Mouse (Mus musculus): Measurements from ENCODE around the gene Impdh1.
"Not testable (repeated sequence)": the region's sequence is repeated elsewhere in the genome, so short reads cannot be mapped to it uniquely, and the experiment has no call there.

The Impdh1 gene

DNA sequence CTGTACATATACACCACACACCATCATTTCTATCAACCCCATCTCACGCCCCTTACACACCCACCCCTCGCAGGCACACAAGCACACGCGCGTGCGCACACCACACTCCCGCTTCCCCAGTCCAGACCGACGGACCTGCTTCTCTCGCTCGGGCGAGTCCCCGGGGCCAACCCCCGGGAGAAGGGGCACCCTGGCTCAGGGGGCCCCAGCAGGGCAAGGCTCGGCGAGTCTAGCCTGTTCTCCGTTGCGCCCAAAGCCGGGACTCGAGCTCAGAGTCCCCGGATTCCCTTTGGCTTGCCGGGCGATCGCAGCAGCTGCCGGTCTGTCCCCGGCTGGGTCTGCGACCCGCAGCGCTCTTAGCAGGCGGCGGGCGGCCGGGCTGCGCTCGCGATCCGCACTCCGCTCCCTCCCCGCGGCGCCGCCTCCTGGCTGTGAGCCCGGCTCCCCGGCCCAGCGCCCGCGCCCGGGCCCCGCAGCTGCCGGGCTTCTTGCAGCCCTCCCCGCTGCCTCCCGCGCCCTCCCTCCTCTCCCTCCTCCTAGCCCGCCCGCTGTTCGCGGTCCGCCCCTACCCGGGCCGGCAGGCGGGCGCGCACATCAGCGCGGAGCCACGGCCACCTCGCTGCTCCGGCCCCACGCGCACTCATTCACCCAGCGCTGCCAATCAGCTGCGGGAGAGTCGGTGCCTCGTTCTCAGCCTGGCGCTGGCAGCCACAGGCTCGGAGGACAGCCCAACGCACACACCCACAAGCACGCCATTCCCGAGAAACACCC, 37.1 kb downstream of the Impdh1 start, which contains the start of gene Prrt4:
Prrt4 (minus strand) TSS at position 697 of the 771 bp plus-strand sequence.
- peak; percentile 44 for DNase-seq (ENCODE audit: low spot score)

DNA sequence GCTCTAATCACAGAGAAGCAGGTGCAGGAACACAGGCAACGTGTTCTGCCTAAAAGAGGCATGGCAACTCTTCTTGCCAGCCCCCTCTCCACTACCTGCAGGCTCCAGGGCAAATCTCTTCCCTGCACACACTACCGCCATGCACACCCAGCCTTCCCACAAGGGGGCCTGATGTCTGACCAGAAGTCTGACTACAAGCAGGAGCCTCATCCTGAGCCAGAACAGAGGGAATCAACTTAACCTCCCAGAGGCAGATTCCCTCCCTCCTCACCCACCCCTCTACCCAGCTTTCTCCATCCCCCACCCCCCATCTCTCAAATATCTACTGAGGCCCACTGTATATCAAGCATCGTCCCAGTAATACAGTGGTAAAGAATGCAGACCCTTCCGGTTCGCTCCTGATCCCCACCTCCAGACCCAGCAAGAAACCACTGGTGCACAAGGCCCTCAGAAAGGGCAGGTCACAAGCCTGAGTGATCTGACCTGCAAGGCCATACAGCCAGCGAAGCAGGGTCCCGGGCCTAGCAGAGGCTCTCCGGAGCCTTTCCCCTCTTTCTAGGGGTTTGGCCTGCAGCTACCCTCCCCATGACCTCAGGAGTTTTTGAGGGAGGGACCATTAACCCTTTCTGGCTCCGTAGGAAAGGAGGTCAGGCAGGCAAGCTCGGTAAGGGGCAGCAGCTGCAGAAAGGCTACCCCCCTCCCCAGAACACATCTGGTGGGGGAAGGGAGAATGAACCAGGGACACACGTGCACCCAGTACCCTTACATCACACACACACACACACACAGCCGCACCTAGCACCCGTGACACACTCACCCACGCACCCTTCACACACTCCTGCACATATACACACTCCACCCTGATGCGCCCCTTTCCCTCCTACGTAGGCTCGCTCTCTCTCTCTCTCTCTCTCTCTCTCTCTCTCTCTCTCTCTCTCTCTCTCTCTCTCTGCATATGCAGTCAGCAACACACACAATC, 38.0 kb downstream of the Impdh1 start:
- no peak for DNase-seq (ENCODE audit: low spot score)

DNA sequence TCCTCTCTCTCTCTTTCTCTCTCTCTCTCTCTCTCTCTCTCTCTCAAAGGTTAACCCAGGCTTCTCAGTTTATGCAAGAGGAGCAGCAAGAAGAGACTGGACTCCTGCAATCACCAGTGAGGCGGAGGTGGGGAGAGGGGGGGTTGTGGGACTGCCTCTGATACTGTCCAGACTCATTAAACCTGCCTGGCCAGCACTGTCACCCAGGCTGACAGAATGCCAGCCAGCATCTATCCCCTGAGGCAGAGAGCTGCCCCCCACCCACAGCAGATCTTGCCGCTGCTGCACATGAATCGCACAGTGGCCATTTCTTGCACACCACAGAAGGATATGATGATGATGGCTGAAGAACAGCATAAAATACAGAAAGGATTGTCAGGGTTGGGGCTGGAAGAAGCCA, 41.1 kb downstream of the Impdh1 start:
- no peak for DNase-seq (ENCODE audit: low spot score)

DNA sequence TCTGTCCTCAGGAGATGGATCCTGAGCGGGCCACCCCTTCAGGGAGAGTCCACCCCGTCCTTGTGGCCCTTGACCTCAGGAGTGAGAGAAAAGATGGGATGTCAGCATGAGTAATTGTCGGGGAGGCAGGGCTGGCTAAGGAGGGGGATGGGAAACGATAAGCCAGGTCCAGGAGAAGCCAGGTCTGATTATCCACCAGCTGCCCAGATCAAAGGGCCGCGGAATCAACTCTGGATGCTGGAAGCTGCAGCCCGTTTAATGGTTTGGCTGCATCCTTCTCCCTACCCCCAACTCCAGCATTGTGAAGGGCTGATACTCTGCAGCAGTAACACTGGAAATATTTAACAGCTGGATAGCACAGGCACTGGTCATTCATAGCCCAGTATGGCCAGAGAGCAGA, 41.8 kb downstream of the Impdh1 start:
- no peak for DNase-seq (ENCODE audit: low spot score)

DNA sequence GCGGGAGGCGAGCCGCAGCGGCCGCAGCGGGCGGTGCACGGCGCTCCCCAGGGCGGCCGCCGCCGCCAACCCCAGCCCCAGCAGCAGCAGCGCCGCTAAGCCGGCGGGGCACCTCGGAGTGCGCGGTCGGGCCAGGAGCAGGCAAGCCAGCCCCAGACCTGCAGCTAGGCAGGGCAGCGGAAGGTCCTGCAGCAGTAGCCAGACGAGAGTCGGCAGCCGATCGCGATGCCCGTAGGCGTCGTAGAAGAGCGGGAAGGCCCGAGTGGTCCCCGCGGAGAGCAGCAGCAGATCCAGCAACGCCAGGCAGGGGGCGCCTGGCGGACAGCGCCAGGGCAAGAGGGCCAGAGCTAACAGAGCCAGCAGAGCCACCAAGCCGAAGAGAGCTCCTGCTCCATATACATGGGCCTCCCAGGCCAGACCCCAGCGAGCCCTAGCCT, 45.2 kb downstream of the Impdh1 start:
- peak; percentile 58 for DNase-seq (ENCODE audit: low spot score)

DNA sequence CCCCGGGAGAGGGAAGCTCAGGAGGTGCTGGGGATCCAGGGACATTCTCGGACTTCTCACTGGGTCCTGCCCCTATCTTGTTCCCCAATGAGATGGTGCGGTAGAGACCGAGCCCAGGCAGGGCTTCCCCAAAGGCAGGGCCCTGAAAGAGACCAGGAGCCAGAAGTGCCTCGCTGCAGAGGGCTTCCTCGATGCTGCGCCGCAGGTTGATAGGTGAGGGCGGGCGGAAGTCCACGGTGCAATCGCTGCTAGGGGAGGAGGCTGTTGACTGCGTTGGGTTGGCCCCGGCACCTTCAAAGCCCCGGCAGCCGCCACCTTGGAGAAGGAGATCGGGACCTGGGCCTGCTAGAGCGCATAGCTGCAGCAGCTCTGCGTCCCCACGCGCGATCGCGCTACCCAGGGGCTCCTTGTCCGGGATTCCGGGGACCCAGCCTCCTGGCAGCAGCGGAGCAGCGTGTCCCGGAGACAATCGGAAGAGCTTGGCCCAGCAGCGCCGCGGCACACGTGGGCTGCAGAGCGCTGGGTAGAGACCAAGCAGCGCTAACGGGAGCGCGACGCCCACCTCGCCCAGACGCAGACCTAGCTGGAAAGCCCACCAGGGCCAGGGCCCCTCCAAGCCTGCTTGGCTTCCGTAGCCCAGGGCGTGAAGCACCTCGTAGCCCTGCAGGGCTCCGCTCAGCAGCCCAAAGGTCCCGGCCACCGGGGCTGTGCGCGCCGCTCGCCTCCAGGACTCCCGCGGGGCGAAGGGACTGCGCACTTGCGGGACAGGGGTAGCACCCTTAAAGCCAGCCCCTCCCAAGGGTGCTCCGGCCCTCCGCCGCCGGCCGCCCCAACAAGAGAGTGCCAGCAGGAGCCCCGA, 45.9 kb downstream of the Impdh1 start:
- DNase-seq (ENCODE audit: low spot score): peak; percentile 21

DNA sequence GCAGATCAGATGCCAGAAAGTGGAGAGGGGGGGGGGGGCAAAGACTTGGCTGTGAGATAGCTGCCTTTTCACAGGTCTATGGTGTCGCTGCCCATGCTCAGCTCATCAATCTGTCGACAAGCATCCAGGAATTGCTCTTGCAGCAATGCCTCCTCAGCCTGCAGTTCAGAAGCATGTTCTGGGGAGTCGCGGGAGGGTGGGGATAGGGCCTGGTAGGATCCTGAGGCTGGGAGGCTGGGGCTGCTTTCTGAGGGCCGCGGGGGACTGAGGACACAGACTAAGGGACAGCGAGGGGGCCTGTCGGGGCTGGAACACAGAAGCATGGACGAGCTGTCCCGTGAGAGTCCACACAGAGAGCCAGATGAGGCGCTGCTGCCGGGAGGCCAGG, 46.5 kb downstream of the Impdh1 start:
- DNase-seq (ENCODE audit: low spot score): no peak

DNA sequence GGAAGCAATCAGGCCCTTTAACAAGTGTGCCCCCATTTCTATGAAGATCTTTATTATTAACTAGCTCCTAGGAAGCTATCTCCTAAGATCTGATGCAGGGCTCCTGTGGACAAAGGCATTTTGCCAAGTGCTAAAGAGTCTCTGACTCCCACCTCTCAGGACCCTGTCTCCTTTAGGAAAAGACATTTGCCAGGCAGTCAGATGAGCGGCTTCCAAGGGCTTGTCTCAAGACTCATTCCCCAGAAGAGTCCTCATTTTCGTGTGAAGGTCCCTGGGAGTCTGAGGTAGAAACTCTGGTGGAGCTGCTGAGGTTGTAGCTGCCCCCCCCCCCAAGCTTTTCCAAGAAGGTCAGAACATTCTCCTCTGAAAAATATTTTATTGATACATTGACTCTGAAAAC, 47.3 kb downstream of the Impdh1 start:
- DNase-seq (ENCODE audit: low spot score): no peak

DNA sequence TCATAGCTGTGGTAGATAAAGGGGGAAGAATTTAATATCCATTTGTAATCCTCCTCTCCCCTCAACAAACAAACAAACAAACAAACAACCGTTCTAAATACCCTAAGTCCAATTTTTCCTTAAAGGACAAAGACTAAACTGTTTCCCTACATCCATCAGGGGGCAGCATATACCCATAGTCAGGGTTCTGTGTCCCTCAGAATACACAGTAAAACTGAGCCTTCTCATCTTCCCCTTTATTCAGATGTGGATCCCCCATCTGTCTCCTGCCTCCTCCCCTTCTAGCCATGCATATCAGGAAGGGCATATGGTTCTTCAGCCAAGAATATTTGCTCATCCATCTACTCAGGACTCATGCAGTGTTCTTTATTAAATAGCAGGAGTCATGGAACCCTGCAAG, 50.0 kb downstream of the Impdh1 start:
- DNase-seq (ENCODE audit: low spot score): no peak

DNA sequence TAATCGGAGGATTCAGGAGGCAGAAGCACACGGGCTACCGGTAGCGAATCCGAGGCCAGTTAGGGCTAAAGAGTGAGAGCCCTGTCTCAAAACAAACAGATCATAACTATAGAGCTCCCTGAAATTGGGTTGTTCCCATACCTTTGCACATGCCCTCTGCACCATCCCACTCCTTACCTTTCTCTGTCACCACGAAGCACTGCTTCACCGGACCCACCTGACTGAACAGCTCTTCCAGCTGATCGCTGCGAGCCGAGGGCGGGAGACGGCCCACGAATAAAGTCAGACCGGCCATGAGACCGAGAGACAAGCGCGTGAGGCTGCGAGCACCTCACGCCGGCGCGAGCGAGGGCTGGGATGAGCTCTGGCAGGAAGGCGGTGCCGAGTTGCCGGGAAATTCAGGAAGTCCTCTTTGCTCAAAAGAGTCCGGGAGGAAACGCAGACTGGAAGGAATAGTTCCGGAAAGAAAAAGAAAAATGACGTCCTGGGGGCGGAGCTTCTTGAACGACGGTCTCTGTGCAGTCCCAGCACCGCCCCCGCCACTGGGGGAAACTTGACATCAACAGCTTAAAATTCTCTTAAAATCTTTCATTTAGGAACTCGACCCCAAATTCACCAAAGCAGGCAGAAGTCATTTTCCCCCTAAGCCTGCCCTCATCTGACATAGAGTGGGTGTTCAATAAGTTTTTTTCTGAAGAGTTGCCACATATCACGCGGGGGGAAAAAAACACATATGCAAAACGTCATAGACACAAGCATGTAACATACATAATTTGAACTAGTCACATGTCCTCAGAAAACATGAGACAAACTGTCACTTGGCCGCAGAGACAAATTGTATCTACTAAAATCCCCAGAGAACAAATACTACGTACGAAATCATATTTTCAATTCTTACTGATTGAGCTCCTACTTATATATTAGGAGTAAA, 51.6 kb downstream of the Impdh1 start, which contains the start of gene Rbm28:
Rbm28 (minus strand) TSS at position 693 of the 931 bp plus-strand sequence.
- peak; percentile 52 for DNase-seq (ENCODE audit: low spot score)

DNA sequence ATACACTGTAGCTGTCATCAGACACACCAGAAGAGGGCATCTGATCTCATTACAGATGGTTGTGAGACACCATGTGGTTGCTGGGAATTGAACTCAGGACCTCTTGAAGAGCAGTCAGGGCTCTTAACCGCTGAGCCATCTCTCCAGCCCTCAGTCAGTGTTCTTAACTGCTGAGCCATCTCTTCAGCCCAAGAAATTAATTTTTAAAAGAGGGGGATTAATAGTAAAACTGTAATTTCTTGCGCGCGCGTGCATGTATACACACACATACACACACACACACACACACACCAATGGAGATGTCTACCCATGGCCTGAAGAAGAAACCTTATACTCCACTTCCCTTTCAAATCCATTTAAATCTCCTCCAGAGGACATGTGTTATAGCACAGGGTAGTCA, 54.9 kb downstream of the Impdh1 start:
- not testable (repeated sequence) for DNase-seq (ENCODE audit: low spot score)

DNA sequence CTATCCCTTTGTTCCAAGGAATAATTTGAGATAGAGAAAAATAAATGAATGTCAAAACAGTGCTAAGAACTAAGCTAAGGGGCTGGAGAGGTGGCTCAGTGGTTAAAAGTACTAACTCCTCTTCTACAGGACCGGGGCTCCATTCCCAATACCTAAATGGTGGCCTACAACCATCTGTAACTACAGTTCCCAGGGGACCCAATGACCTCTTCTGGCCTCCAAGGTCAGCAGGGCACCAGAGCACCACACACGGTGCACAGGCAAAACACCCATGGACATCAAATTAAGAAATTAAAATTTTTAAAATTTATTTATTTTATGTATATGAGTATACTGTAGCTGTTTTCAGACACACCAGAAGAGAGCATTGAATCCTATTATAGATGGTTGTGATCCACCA, 55.4 kb downstream of the Impdh1 start:
- DNase-seq (ENCODE audit: low spot score): no peak

DNA sequence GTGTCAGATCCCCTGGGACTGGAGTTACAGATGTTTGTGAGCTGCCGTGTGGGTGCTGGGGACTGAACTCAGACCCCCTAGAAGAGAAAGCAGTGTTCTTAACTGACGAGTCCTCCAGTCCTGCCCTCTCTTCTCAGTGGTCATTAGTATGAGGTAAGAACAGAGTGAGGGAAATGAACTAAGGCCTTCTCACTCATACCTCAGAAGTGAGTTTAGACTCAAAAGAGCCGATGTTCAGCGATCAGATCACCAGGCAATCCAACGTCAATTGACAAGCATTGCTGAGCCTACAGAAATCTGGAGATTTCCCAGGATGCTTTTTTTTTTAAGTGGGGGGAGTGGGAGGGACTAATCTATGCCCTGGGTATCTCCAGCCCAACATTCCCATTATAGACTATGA, 59.8 kb downstream of the Impdh1 start:
- no peak for DNase-seq (ENCODE audit: low spot score)
